Comparison of ENCODE assay signal across 25 mouse cellular contexts in the genomic region with DNA sequence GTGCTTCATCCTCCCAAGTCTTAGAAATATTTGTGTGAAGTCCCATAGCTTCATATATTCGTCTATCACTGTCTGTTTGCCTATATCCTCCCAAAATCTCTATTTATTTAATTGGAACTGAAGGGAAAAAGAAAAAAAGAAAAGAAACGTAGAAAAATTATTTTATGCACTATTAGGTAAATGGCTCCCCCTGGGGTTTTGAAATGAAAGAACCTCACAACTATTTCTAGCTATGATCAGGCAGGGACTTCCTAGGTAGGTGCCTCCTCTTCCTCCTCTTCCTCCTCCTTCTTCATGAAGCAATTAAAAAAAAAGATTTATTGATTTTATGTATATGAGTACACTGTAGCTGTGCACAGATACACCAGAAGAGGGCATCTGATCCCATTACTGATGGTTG. TPM values are rescaled to one million over a fixed set of nuclear protein-coding genes. Genes with fewer than 3 reads are reported as not detected.
"Had no signal": no experiment of that assay in that cellular context is flagged by ENCODE, and none has a peak within 500 bp of the region (broad histone marks: within the 10 kb centered on the region; RNA-seq: fewer than 3 reads in every experiment).

No protein-coding gene starts in this region.

- H3K36me3 ChIP-seq: neural tube, embryonic 13.5 days; neural tube, embryonic 15.5 days; stomach, embryonic 15.5 days had no signal

- DNase-seq: retina, postnatal 1 day; right cerebral cortex, adult 18-20 months; right cerebral cortex, postnatal 14 days; right cerebral cortex, postnatal 25 days; right cerebral cortex, postnatal 4 days; spleen, adult 18-20 months; thymus, adult 18-20 months; thymus, adult 2 months; thymus, postnatal 14 days; thymus, postnatal 25 days; thymus, postnatal 36 days; thymus, postnatal 4 days had no signal

- H3K27ac ChIP-seq: neural tube, embryonic 13.5 days; neural tube, embryonic 15.5 days; stomach, embryonic 15.5 days; stomach, postnatal 0 days had no signal

- H3K4me1 ChIP-seq: neural tube, embryonic 13.5 days; neural tube, embryonic 15.5 days; stomach, embryonic 15.5 days had no signal

- H3K9ac ChIP-seq: neural tube, embryonic 13.5 days; neural tube, embryonic 15.5 days; stomach, embryonic 15.5 days had no signal

- H3K27me3 ChIP-seq: neural tube, embryonic 13.5 days; neural tube, embryonic 15.5 days; stomach, embryonic 15.5 days had no signal

- H3K4me3 ChIP-seq: neural tube, embryonic 13.5 days; neural tube, embryonic 15.5 days; stomach, embryonic 15.5 days had no signal

RNA-seq across cellular contexts. Expression of gene Gm21961, which starts 34.7 kb away (rescaled TPM):
- total RNA-seq: neutrophil, adult 5-6 weeks had no signal
- polyA plus RNA-seq: neural tube, embryonic 13.5 days; neural tube, embryonic 14.5 days; neural tube, embryonic 15.5 days; small intestine, adult 2 months; spleen, adult 2 months; stomach, embryonic 14.5 days; stomach, embryonic 15.5 days; stomach, embryonic 16.5 days; stomach, postnatal 0 days; testis, adult 2 months; thymus, adult 2 months; thymus, postnatal 0 days; urinary bladder, adult 2 months had no signal
